Mouse (Mus musculus) bone marrow, adult 2 months (tissue): ENCODE data around the gene Hnf4a. TPM values are rescaled to one million over a fixed set of nuclear protein-coding genes. Genes with fewer than 3 reads are reported as not detected.
A peak's percentile ranks its signal among the peaks of the same experiment; 100 is the strongest.

ENCODE experiments used
- H3K27ac ChIP-seq: fragments of 200-500 bp; 2 replicates; pipeline ENCODE4 v1.5.1; 2012; ENCODE audit warnings: low read depth, mild to moderate bottlenecking, control low read depth, inconsistent platforms, low read length; ENCODE audit not compliant: control insufficient read depth, poor library complexity, insufficient read depth
- H3K4me1 ChIP-seq: fragments of 200-500 bp; 2 replicates; pipeline ENCODE4 v1.6.1; 2011; ENCODE audit warnings: low read length; ENCODE audit not compliant: control insufficient read depth, insufficient read depth
- H3K4me3 ChIP-seq: fragments of 200-500 bp; replicated peaks from 2 replicates; pipeline ENCODE3; 2011; ENCODE audit warnings: mild to moderate bottlenecking, low read depth, low read length, control low read depth; ENCODE audit not compliant: control insufficient read depth
- CTCF ChIP-seq: fragments of 200-500 bp; IDR thresholded peaks from 2 replicates; pipeline ENCODE4 v1.5.1; 2011; ENCODE audit warnings: low read length, control low read depth; ENCODE audit not compliant: control insufficient read depth, insufficient read depth
- POLR2A ChIP-seq: fragments of 200-500 bp; IDR thresholded peaks from 2 replicates; pipeline ENCODE4 v1.6.1; 2011; ENCODE audit warnings: low read depth, mild to moderate bottlenecking, control low read depth, low read length, borderline replicate concordance; ENCODE audit not compliant: control insufficient read depth
- WGBS: fragments of 180-500 bp; shearing (Covaris S2); methylation state at CpG from one replicate; pipeline ENCODE4 v1.1.7; 2018; 5-methylcytosine and 5-hydroxymethylcytosine counted together
- polyA plus RNA-seq: library from polyadenylated mRNA; stranded (reverse); fragments of >200 nt; gene quantifications from 2 replicates; pipeline ENCODE4 v1.2.4, GENCODE M21; 2011; ENCODE audit warnings: low replicate concordance; ENCODE audit not compliant: missing spikeins, insufficient read depth, insufficient read length

The Hnf4a gene
- polyA plus RNA-seq, 1 experiment: 3.0 TPM

GRCm38 (mm10) chr2:163561258-163561948 is 54.8 kb downstream of the Hnf4a start:
- H3K4me1 ChIP-seq: no peaks in the 10 kb centered on the region
- H3K27ac ChIP-seq: no peak overlapping the region
- 74% methylated on average over 13 of the region's 13 CpGs for WGBS
- TF ChIP-seq POLR2A: no peak
- no peak for TF ChIP-seq CTCF
- no peak overlapping the region for H3K4me3 ChIP-seq

GRCm38 (mm10) chr2:163564646-163565045 is 58.0 kb downstream of the Hnf4a start:
- Histone ChIP-seq H3K4me1 (no peaks in the 10 kb centered on the region), H3K4me3 (no peak overlapping the region), H3K27ac (no peak overlapping the region)
- WGBS: 48% methylated on average over 8 of the region's 8 CpGs
- TF ChIP-seq CTCF (no peak), POLR2A (no peak)

- TF ChIP-seq POLR2A: no peak
- TF ChIP-seq CTCF: no peak
- WGBS: 70% methylated on average over 3 of the region's 3 CpGs
- Histone ChIP-seq H3K27ac (no peak overlapping the region), H3K4me1 (no peaks in the 10 kb centered on the region; the same call in 1 of the 2 replicates), H3K4me3 (no peak overlapping the region)
Observed at GRCm38 (mm10) chr2:163574321-163574720, 67.7 kb downstream of the Hnf4a start.

GRCm38 (mm10) chr2:163575248-163575647 is 68.6 kb downstream of the Hnf4a start:
- Histone ChIP-seq H3K4me1 (no peaks in the 10 kb centered on the region; the same call in 1 of the 2 replicates), H3K4me3 (no peak overlapping the region), H3K27ac (no peak overlapping the region)
- 26% methylated on average over 11 of the region's 11 CpGs for WGBS
- no peak for TF ChIP-seq CTCF
- TF ChIP-seq POLR2A: no peak

DNA sequence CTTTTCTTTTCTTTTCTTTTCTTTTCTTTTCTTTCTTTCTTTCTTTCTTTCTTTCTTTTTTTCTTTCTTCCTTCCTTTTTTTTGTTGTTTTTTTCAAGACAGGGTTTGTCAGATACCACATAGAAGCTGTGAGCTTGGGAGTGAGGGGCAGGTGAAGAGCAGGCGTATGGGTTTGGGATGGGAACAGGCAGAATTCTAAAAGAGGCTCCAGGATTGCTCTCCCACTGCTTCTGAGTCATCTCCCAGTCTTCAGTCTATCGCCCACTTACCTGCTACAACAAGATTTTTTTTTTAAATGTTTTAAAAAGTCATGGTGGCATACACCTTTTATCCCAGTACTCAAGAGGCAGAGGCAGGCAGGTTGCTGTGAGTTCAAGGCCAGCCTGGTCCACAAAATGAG is 71.4 kb downstream of the Hnf4a start:
- Histone ChIP-seq H3K27ac (no peak overlapping the region), H3K4me1 (no peaks in the 10 kb centered on the region; the same call in 1 of the 2 replicates), H3K4me3 (no peak overlapping the region)
- TF ChIP-seq CTCF (no peak), POLR2A (no peak)
- WGBS: 88% methylated on average over 2 of the region's 2 CpGs

DNA sequence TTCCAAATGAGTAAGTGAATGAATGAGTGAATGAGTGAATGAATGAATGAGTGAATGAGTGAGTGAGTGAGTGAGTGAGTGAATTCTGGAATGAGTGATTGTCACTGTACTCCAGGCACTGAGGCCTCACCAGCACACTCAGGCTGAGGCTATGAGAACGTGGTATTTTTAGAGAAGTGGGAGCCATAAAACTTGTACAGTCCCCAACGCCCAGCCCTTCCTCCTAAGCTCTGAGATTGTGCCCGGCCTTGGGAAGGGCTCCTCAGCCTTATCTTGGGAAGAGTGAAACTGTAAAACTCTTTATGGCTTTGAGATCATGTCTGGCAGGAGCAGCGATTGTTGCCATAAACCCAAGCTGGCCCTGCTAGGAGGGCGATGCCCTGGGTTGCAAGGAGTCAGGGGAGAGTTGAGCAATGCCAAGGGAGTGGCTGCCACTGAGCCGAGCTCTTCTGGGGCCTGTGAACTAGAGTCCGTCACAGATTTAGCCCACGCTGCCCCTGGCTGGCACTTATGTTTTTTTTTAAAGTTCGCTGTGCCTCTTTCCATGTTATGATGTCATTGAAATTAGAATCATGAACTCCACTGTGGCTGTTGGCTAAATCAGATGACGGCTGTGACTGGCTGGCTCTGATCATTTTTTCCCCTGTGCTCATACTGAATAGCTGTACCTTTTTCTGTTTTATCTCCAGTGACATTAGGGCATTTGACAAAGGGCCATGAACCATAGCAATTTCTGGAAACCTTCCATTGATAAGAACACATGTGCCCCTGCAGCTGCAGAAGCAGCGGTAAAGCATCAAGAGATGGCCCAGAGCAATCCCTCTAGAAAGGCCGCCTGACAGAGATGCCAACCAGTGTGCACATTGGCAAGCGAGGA is 73.7 kb downstream of the Hnf4a start:
- H3K27ac ChIP-seq: 0 out of 2 replicates have a peak overlapping the region, but pooled peaks have one; percentile 19
- 42% methylated on average over 13 of the region's 13 CpGs for WGBS
- H3K4me3 ChIP-seq: no peak overlapping the region
- TF ChIP-seq CTCF (no peak), POLR2A (no peak)
- H3K4me1 ChIP-seq: no peaks in the 10 kb centered on the region; the same call in 1 of the 2 replicates

DNA sequence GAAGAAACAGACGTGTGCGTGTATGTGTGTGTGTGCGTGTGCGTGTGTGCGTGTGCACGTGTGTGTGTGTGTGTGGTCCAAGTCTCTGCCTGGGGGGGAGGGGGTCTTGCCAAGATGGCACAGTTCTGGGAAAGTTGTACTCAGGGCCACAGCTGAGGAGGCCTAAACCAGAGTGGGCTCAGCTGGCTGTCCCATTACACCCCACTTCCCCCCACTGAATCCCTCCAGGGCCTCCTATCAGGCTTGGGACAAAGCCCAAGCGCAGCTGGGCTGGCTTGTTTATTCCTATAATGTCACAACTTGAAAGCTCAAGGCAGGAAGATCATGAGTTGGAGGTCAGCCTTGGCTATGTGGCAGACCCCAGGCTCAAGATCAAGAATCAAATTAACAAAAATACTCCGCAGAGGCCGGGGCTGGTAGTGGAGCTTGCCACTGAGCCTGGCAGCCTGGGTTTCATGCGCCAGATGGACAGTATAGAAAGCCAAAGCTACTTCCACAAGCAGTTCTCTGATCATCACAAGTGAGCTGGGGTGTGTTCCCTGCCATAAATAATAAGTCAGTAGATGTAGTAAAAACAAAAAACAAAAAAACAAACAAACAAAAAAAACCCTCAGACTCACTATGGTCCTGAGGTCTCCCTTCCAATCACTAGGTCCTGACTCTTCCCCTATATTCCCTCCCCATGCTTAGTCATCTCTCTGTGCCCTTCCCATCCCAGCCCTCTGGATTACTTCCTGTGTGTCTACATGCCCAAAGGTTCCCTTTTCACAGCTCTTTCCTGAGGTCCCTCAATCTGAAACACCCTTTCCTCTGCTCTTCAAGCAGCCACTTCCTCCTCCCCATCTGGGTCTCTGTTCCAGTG is 76.8 kb downstream of the Hnf4a start:
- 93% methylated on average over 10 of the region's 10 CpGs for WGBS
- TF ChIP-seq CTCF: no peak
- TF ChIP-seq POLR2A: no peak
- no peaks in the 10 kb centered on the region; the same call in 1 of the 2 replicates for H3K4me1 ChIP-seq
- H3K27ac ChIP-seq: no peak overlapping the region
- no peak overlapping the region for H3K4me3 ChIP-seq
